Mouse (Mus musculus) ES-E14 (cell line): ENCODE measurements around the gene Btrc.
"Not testable (repeated sequence)": the region's sequence is repeated elsewhere in the genome, so short reads cannot be mapped to it uniquely, and the experiment has no call there.

Experiments
- CHD2 ChIP-seq: IDR thresholded peaks from 2 replicates; pipeline ENCODE4 v1.6.1; 2014; ENCODE audit warnings: mild to moderate bottlenecking, low read depth, low read length, inconsistent platforms
- HCFC1 ChIP-seq: IDR thresholded peaks from 2 replicates; pipeline ENCODE4 v1.6.1; 2012; ENCODE audit warnings: low read length, inconsistent platforms, borderline replicate concordance; ENCODE audit not compliant: insufficient read depth
- MAFK ChIP-seq: IDR thresholded peaks from 2 replicates; pipeline ENCODE4 v1.6.1; 2014; ENCODE audit warnings: mild to moderate bottlenecking, low read depth, low read length, inconsistent platforms; ENCODE audit not compliant: insufficient read depth
- ZC3H11A ChIP-seq: IDR thresholded peaks from 2 replicates; pipeline ENCODE4 v1.6.1; 2012; ENCODE audit warnings: low read depth, mild to moderate bottlenecking, inconsistent platforms, low read length, borderline replicate concordance
- ZNF384 ChIP-seq: IDR thresholded peaks from 2 replicates; pipeline ENCODE4 v1.6.1; 2012; ENCODE audit warnings: low read depth, low read length, inconsistent platforms

- not testable (repeated sequence) for TF ChIP-seq ZC3H11A, ZNF384, HCFC1, CHD2, MAFK
Observed at GRCm38 (mm10) chr19:45548196-45548595, 184.7 kb downstream of the Btrc start.
